Mouse (Mus musculus): Measurements from ENCODE around the gene Ppie. TPM values are rescaled to one million over a fixed set of nuclear protein-coding genes. Genes with fewer than 3 reads are reported as not detected.
"Not testable (repeated sequence)": the region's sequence is repeated elsewhere in the genome, so short reads cannot be mapped to it uniquely, and the experiment has no call there.

Gene Ppie
- polyA plus RNA-seq, 1 experiment = 20.7 TPM

DNA sequence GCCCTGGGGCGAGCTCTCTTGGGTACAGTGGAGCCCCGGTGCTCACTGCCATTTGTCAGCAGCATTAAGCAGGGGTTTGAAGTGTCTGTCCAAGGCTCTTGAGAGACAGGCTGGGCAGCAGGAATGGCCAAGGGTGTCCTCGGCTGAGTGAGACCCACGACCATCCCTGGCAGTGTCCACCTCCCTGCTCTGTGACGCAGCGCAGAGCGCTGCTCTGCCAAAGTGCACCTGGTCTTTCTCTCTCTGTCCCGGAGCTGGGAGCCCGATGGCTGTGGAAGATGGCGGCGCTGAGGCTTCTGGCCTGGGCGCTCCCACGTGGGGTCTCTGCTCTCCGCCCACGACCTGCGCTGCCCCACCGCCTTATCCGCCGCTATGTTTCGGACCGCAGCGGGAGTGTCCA is 23.7 kb downstream of the Ppie start, which contains the start of gene Oxct2b:
Oxct2b (plus strand) TSS at position 256 of the 400 bp plus-strand sequence.
- Histone ChIP-seq H3K4me1 (ENCODE audit: control insufficient read depth, insufficient read depth, low read length) (no peaks in the 10 kb centered on the region), H3K4me3 (ENCODE audit: insufficient read depth, low read length) (no peak within 1 kb of the TSS), H3K27ac (ENCODE audit: insufficient read depth, low read depth, low read length) (no peak within 1 kb of the TSS)
- TF ChIP-seq CTCF (IDR thresholded peaks at IDR 0.05; ENCODE audit: low read depth, low read length) (no peak), POLR2A (IDR thresholded peaks at IDR 0.05; ENCODE audit: borderline replicate concordance, low read depth, low read length) (no peak)

DNA sequence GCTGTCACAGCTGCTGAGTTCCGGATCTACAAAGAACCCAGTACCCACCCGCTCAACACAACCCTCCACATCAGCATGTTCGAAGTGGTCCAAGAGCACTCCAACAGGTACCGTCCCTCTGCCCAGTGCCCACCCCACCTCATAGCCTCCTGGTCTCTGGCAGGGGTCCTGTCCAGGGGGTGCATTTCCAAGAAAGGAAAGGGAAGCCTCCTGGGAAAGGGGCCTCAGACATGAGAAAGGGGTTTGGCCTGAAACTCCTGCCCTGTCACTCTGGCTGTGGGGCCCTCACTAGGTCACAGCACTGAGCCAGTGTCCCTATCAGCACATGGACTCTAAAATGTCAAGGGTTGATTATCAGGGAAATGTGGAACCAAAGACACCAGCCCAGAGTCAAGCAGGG is 25.1 kb downstream of the Ppie start:
- H3K27ac ChIP-seq (ENCODE audit: insufficient read depth, low read depth, low read length); H3K4me1 ChIP-seq (ENCODE audit: control insufficient read depth, insufficient read depth, low read length); H3K4me3 ChIP-seq (ENCODE audit: insufficient read depth, low read length): not testable (repeated sequence)

GRCm38 (mm10) chr4:123112216-123112764 is 27.5 kb downstream of the Ppie start:
- no peak for TF ChIP-seq POLR2A (IDR thresholded peaks at IDR 0.05; ENCODE audit: borderline replicate concordance, low read depth, low read length)
- no peak for TF ChIP-seq CTCF (IDR thresholded peaks at IDR 0.05; ENCODE audit: low read depth, low read length)
- Histone ChIP-seq H3K4me1 (ENCODE audit: control insufficient read depth, insufficient read depth, low read length) (no peaks in the 10 kb centered on the region), H3K4me3 (ENCODE audit: insufficient read depth, low read length) (no peak overlapping the region), H3K27ac (ENCODE audit: insufficient read depth, low read depth, low read length) (no peak overlapping the region)

GRCm38 (mm10) chr4:123111275-123111983 is 28.3 kb downstream of the Ppie start:
- H3K4me1 ChIP-seq (ENCODE audit: control insufficient read depth, insufficient read depth, low read length); H3K4me3 ChIP-seq (ENCODE audit: insufficient read depth, low read length); H3K27ac ChIP-seq (ENCODE audit: insufficient read depth, low read depth, low read length): not testable (repeated sequence)

GRCm38 (mm10) chr4:123110751-123111150 is 29.0 kb downstream of the Ppie start:
- Histone ChIP-seq H3K4me3 (ENCODE audit: insufficient read depth, low read length) (no peak overlapping the region), H3K27ac (ENCODE audit: insufficient read depth, low read depth, low read length) (no peak overlapping the region), H3K4me1 (ENCODE audit: control insufficient read depth, insufficient read depth, low read length) (no peaks in the 10 kb centered on the region)
- no peak for TF ChIP-seq POLR2A (IDR thresholded peaks at IDR 0.05; ENCODE audit: borderline replicate concordance, low read depth, low read length)
- no peak for TF ChIP-seq CTCF (IDR thresholded peaks at IDR 0.05; ENCODE audit: low read depth, low read length)

GRCm38 (mm10) chr4:123108056-123108455 is 31.7 kb downstream of the Ppie start:
- Histone ChIP-seq H3K27ac (ENCODE audit: insufficient read depth, low read depth, low read length) (no peak overlapping the region), H3K4me3 (ENCODE audit: insufficient read depth, low read length) (no peak overlapping the region), H3K4me1 (ENCODE audit: control insufficient read depth, insufficient read depth, low read length) (no peaks in the 10 kb centered on the region)
- TF ChIP-seq POLR2A (IDR thresholded peaks at IDR 0.05; ENCODE audit: borderline replicate concordance, low read depth, low read length) (no peak), CTCF (IDR thresholded peaks at IDR 0.05; ENCODE audit: low read depth, low read length) (no peak)

- TF ChIP-seq CTCF (IDR thresholded peaks at IDR 0.05; ENCODE audit: low read depth, low read length) = no peak
- no peak for TF ChIP-seq POLR2A (IDR thresholded peaks at IDR 0.05; ENCODE audit: borderline replicate concordance, low read depth, low read length)
- Histone ChIP-seq H3K4me1 (ENCODE audit: control insufficient read depth, insufficient read depth, low read length) (no peaks in the 10 kb centered on the region), H3K27ac (ENCODE audit: insufficient read depth, low read depth, low read length) (no peak overlapping the region), H3K4me3 (ENCODE audit: insufficient read depth, low read length) (no peak overlapping the region)
These were observed 32.9 kb downstream of the Ppie start for GRCm38 (mm10) chr4:123106864-123107263.

DNA sequence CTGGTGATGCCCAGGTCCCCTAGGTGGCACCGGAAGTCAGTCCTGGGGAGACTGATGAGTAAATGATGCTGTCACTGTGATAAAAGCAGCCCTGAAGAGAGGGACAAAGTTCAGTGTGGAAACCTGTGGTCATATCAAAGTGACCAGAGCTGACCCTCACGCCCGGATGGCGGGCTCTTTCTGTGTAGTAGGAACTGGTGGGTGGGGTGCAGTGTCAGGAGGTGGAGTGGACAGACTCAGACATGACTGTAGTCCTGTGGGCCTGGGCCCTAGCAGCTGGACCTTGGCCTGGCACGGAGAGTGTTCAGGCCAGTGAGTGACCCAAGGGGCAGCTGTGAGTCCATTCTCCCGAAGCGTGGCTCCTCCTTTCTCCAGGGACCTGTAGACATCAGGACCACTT is 33.8 kb downstream of the Ppie start:
- H3K4me3 ChIP-seq (ENCODE audit: insufficient read depth, low read length); H3K4me1 ChIP-seq (ENCODE audit: control insufficient read depth, insufficient read depth, low read length); H3K27ac ChIP-seq (ENCODE audit: insufficient read depth, low read depth, low read length): not testable (repeated sequence)

GRCm38 (mm10) chr4:123105451-123105790 is 34.3 kb downstream of the Ppie start:
- no peak overlapping the region for H3K27ac ChIP-seq (ENCODE audit: insufficient read depth, low read depth, low read length)
- H3K4me3 ChIP-seq (ENCODE audit: insufficient read depth, low read length) = no peak overlapping the region
- TF ChIP-seq CTCF (IDR thresholded peaks at IDR 0.05; ENCODE audit: low read depth, low read length) (no peak), POLR2A (IDR thresholded peaks at IDR 0.05; ENCODE audit: borderline replicate concordance, low read depth, low read length) (no peak)
- H3K4me1 ChIP-seq (ENCODE audit: control insufficient read depth, insufficient read depth, low read length) = no peaks in the 10 kb centered on the region

DNA sequence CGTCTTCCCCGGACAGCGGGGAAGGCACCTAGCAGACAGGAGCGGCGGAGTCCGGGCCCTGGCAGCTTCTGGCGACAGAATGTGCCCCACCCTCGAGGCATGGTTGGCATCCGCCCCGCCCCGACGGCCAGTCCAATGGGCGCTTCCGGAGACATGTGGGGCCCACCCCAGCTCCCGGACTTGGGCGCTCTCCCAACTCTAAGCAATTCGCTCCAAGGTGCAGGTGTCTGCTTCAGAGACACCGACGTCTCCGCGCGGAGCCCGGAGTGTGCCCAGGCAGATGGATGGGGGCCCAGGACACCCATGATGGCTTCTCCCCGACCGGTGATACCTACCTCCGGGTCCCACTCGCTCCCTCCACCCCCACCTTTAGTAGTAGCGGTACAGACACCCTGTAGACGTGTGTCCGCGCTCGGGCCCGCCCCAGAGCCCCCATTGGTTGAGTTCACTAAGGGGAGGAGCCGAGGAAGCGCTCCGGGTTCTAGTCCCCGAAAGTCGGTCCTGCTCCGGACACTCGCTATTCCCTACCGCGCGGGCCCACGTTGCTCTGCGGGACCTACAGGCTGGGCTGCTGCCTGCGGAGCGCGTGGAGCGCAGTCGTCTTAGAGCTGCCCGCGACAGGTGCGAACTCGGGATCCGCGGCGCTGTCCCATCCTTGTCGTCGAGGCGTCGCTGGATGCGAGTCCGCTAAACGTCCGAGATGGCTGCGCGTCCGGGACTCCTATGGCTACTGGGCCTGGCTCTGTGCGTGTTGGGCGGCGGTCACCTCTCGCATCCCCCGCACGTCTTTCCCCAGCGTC is 34.9 kb downstream of the Ppie start, which contains the start of gene Bmp8b:
Bmp8b (plus strand) TSS at position 515 of the 800 bp plus-strand sequence.
- H3K27ac ChIP-seq (ENCODE audit: insufficient read depth, low read depth, low read length) = no peak within 1 kb of the TSS
- H3K4me3 ChIP-seq (ENCODE audit: insufficient read depth, low read length) = no peak within 1 kb of the TSS
- no peak for TF ChIP-seq CTCF (IDR thresholded peaks at IDR 0.05; ENCODE audit: low read depth, low read length)
- no peak for TF ChIP-seq POLR2A (IDR thresholded peaks at IDR 0.05; ENCODE audit: borderline replicate concordance, low read depth, low read length)
- H3K4me1 ChIP-seq (ENCODE audit: control insufficient read depth, insufficient read depth, low read length) = no peaks in the 10 kb centered on the region

Measured in bone marrow macrophage, adult 2 months (primary cell).